Mouse (Mus musculus) liver, embryonic 13.5 days (tissue): Measurements from ENCODE around the gene Acin1. TPM values are rescaled to one million over a fixed set of nuclear protein-coding genes. Genes with fewer than 3 reads are reported as not detected.
"Not testable (repeated sequence)": the region's sequence is repeated elsewhere in the genome, so short reads cannot be mapped to it uniquely, and the experiment has no call there.

Source experiments
- ATAC-seq: fragments of 200-750 bp; cut with Nextera tagmentation; 2 replicates; pipeline ENCODE4 v1.8.0; 2017; ENCODE audit warnings: low read depth, mild to moderate bottlenecking, moderate number of reproducible peaks, moderate library complexity
- DNase-seq: peaks from one replicate; pipeline ENCODE4 v3.0.0; 2022
- H3K27ac ChIP-seq: fragments of 300-500 bp; sonication (generic); 2 replicates; pipeline ENCODE4 v1.5.1; 2015; ENCODE audit warnings: moderate library complexity, mild to moderate bottlenecking, inconsistent platforms
- H3K27me3 ChIP-seq: fragments of 300-500 bp; sonication (generic); 2 replicates; pipeline ENCODE4 v1.6.1; 2015; ENCODE audit warnings: mild to moderate bottlenecking, inconsistent platforms
- H3K36me3 ChIP-seq: fragments of 300-500 bp; sonication (generic); 2 replicates; pipeline ENCODE4 v1.6.1; 2015; ENCODE audit warnings: mild to moderate bottlenecking, inconsistent platforms
- H3K4me1 ChIP-seq: fragments of 300-500 bp; sonication (generic); replicated peaks from 2 replicates; pipeline ENCODE4 v1.6.1; 2015; ENCODE audit warnings: inconsistent platforms
- H3K4me2 ChIP-seq: fragments of 300-500 bp; sonication (generic); 2 replicates; pipeline ENCODE4 v1.6.1; 2015; ENCODE audit warnings: inconsistent platforms, mild to moderate bottlenecking, moderate library complexity
- H3K4me3 ChIP-seq: fragments of 300-500 bp; sonication (generic); replicated peaks from 2 replicates; pipeline ENCODE4 v1.5.1; 2015; ENCODE audit warnings: mild to moderate bottlenecking, inconsistent platforms
- H3K9ac ChIP-seq: fragments of 300-500 bp; sonication (generic); 2 replicates; pipeline ENCODE4 v1.6.1; 2015; ENCODE audit warnings: mild to moderate bottlenecking, inconsistent platforms
- H3K9me3 ChIP-seq: fragments of 300-500 bp; sonication (generic); replicated peaks from 2 replicates; pipeline ENCODE4 v1.6.1; 2016; ENCODE audit warnings: inconsistent platforms
- WGBS: fragments of 180-500 bp; shearing (Covaris S2); methylation state at CpG from one replicate; pipeline ENCODE4 v1.1.7; 2015; ENCODE audit not compliant: insufficient replicate concordance; 5-methylcytosine and 5-hydroxymethylcytosine counted together
- polyA plus RNA-seq: library from polyadenylated mRNA; unstranded; fragments of >200 nt; fragmentation: Nextera tagmentation; extraction: Ambion mirVana; gene quantifications from 2 replicates; pipeline ENCODE4 v1.2.1, GENCODE M21; 2015

Acin1 gene
- polyA plus RNA-seq, 1 experiment from 2014 or later: 62.5 TPM

DNA sequence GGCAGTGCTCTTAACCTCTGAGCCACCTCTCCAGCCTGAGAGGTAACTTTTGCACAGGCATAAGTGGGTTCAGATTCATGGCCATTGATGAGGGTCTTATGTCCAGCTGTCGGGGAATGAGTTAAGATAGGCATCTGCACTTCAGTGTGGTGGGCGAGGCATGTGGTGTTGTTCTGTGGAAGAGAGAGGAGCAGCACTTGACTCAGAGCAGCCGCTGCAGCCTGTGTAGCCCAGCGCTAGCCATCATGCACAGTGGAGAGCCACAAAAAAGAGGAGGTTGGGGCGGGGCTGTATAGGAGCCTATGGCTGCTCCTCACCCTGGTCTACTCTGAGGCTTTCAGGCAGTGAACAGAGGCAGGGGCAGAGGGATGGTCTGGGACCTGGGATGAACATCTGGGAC, 58.6 kb downstream of the Acin1 start:
- no peaks in the 10 kb centered on the region for H3K9me3 ChIP-seq
- peaks cover 28% of the 10 kb centered on the region for H3K27me3 ChIP-seq
- H3K9ac ChIP-seq: no peak overlapping the region
- peaks cover 11% of the 10 kb centered on the region for H3K36me3 ChIP-seq
- H3K4me3 ChIP-seq: no peak overlapping the region
- H3K27ac ChIP-seq: no peak overlapping the region
- no peak overlapping the region for H3K4me2 ChIP-seq
- H3K4me1 ChIP-seq: peaks cover 8% of the 10 kb centered on the region
- DNase-seq: no peak
- 53% methylated on average over 5 of the region's 5 CpGs for WGBS
- ATAC-seq: no peak

DNA sequence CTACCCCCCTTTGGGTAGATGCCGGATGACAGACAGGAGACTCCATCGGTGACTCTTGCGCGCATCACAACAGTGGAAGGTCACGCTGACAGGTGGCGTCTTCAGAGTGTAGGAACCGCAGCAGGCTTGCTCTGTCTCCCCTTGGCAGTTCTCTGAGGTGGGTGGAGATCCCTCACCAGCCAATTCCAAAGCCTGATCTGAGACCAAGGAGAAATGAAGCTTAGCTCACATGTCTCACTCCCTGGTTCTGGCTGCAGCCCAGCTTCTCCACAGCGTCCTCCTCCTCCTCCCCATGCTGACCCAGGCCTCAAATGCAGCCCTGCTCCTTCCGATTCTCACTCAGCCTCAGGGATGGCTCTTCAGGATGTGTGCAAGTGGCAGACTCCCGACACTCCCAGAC, 61.8 kb downstream of the Acin1 start:
- H3K4me3 ChIP-seq: no peak overlapping the region
- no peak overlapping the region for H3K4me2 ChIP-seq
- H3K9ac ChIP-seq: no peak overlapping the region
- ATAC-seq (no peak), DNase-seq (no peak)
- H3K4me1 ChIP-seq: peaks cover 16% of the 10 kb centered on the region
- no peaks in the 10 kb centered on the region for H3K36me3 ChIP-seq
- no peaks in the 10 kb centered on the region for H3K9me3 ChIP-seq
- WGBS: 79% methylated on average over 10 of the region's 10 CpGs
- H3K27ac ChIP-seq: no peak overlapping the region
- H3K27me3 ChIP-seq: peaks cover 28% of the 10 kb centered on the region

DNA sequence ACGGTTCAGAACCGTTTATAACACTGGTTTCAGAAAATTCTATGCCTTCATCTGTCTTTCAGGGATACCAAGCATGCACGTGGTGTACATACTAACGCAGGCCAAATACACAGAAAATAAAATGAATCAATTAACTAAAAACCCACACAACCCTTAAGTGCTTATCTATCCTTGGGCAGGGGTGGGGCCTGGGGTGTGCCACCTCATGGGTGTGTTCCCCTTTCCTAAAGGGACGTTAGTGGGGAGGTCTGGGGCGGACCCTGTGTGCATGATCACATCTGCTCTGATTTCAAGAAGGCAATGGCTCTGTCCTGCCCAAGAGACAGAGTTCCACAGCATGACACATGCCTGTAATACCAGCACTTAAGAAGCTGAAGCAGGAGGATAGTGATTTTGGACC, 63.4 kb downstream of the Acin1 start:
- DNase-seq (no peak), ATAC-seq (peak; percentile 69)
- Histone ChIP-seq H3K9me3 (no peaks in the 10 kb centered on the region), H3K4me1 (peaks cover 16% of the 10 kb centered on the region), H3K9ac (no peak overlapping the region), H3K27ac (no peak overlapping the region), H3K4me2 (no peak overlapping the region), H3K4me3 (no peak overlapping the region), H3K27me3 (peaks cover 25% of the 10 kb centered on the region), H3K36me3 (no peaks in the 10 kb centered on the region)
- WGBS: 50% methylated on average over 6 of the region's 6 CpGs

GRCm38 (mm10) chr14:54621133-54621532, 65.6 kb downstream of the Acin1 start, which contains the start of gene Psmb11:
TSS of gene Psmb11 (plus strand) at chr14:54621433.
- no peak for ATAC-seq
- Histone ChIP-seq H3K27me3 (peaks cover 15% of the 10 kb centered on the region), H3K9me3 (no peaks in the 10 kb centered on the region), H3K4me1 (peaks cover 27% of the 10 kb centered on the region), H3K36me3 (peaks cover 4% of the 10 kb centered on the region), H3K4me3 (no peak within 1 kb of the TSS), H3K9ac (no peak within 1 kb of the TSS), H3K27ac (no peak within 1 kb of the TSS), H3K4me2 (no peak within 1 kb of the TSS)
- 66% methylated on average over 1 of the region's 1 CpGs for WGBS
- DNase-seq: no peak

- DNase-seq (peak; percentile 82), ATAC-seq (peak; percentile 88)
- Histone ChIP-seq H3K9ac (peak within 1 kb of the TSS; percentile 92), H3K4me3 (peak within 1 kb of the TSS; percentile 88), H3K27me3 (no peaks in the 10 kb centered on the region), H3K27ac (peak within 1 kb of the TSS; percentile 80), H3K4me2 (peak within 1 kb of the TSS; percentile 82), H3K4me1 (peaks cover 28% of the 10 kb centered on the region), H3K9me3 (no peaks in the 10 kb centered on the region), H3K36me3 (peaks cover 28% of the 10 kb centered on the region)
- under 1% methylated on average over 24 of the region's 25 CpGs for WGBS
Observed at GRCm38 (mm10) chr14:54617897-54618365, 68.8 kb downstream of the Acin1 start, which contains the start of gene Psmb5. TSS of gene Psmb5 (minus strand) at chr14:54618022.

GRCm38 (mm10) chr14:54617152-54617896, 69.4 kb downstream of the Acin1 start:
- DNase-seq: no peak
- peak; percentile 61 for ATAC-seq
- Histone ChIP-seq H3K4me1 (peaks cover 22% of the 10 kb centered on the region), H3K9ac (peak overlapping the region; percentile 92), H3K9me3 (no peaks in the 10 kb centered on the region), H3K36me3 (peaks cover 33% of the 10 kb centered on the region), H3K4me3 (peak overlapping the region; percentile 88), H3K4me2 (peak overlapping the region; percentile 82), H3K27ac (peak overlapping the region; percentile 80), H3K27me3 (no peaks in the 10 kb centered on the region)
- WGBS: 1% methylated on average over 38 of the region's 38 CpGs

GRCm38 (mm10) chr14:54616226-54616825, 70.4 kb downstream of the Acin1 start:
- Histone ChIP-seq H3K4me1 (peaks cover 22% of the 10 kb centered on the region), H3K9ac (no peak overlapping the region), H3K4me3 (peak overlapping the region; percentile 88), H3K4me2 (peak overlapping the region; percentile 82), H3K36me3 (peaks cover 42% of the 10 kb centered on the region), H3K27ac (peak overlapping the region; percentile 39), H3K27me3 (no peaks in the 10 kb centered on the region), H3K9me3 (no peaks in the 10 kb centered on the region)
- 83% methylated on average over 16 of the region's 16 CpGs for WGBS
- DNase-seq (no peak), ATAC-seq (no peak)

GRCm38 (mm10) chr14:54614130-54614529, 72.6 kb downstream of the Acin1 start:
- not testable (repeated sequence) for H3K4me2 ChIP-seq, DNase-seq, H3K4me3 ChIP-seq, ATAC-seq, H3K9ac ChIP-seq, H3K9me3 ChIP-seq, H3K27ac ChIP-seq, H3K27me3 ChIP-seq
- WGBS: 86% methylated on average over 16 of the region's 16 CpGs
- Histone ChIP-seq H3K4me1 (peaks cover 22% of the 10 kb centered on the region), H3K36me3 (peaks cover 45% of the 10 kb centered on the region)

- 80% methylated on average over 6 of the region's 6 CpGs for WGBS
- H3K36me3 ChIP-seq: peaks cover 36% of the 10 kb centered on the region
- ATAC-seq: no peak
- DNase-seq: no peak
- H3K27me3 ChIP-seq: no peaks in the 10 kb centered on the region
- peaks cover 12% of the 10 kb centered on the region for H3K4me1 ChIP-seq
- H3K4me2 ChIP-seq: no peak overlapping the region
- H3K4me3 ChIP-seq: no peak overlapping the region
- peak overlapping the region; percentile 0; the same call in 1 of the 2 replicates for H3K27ac ChIP-seq
- H3K9ac ChIP-seq: no peak overlapping the region
- H3K9me3 ChIP-seq: no peaks in the 10 kb centered on the region
Observed at GRCm38 (mm10) chr14:54610648-54611047, 76.1 kb downstream of the Acin1 start.

- no peak overlapping the region for H3K27ac ChIP-seq
- DNase-seq (no peak), ATAC-seq (no peak)
- H3K4me2 ChIP-seq: no peak overlapping the region
- no peaks in the 10 kb centered on the region for H3K9me3 ChIP-seq
- H3K36me3 ChIP-seq: peaks cover 30% of the 10 kb centered on the region
- WGBS: 49% methylated on average over 4 of the region's 4 CpGs
- peaks cover 12% of the 10 kb centered on the region for H3K4me1 ChIP-seq
- no peak overlapping the region for H3K9ac ChIP-seq
- H3K27me3 ChIP-seq: no peaks in the 10 kb centered on the region
- no peak overlapping the region for H3K4me3 ChIP-seq
Observed at GRCm38 (mm10) chr14:54609962-54610361, 76.8 kb downstream of the Acin1 start.

- no peaks in the 10 kb centered on the region for H3K27me3 ChIP-seq
- no peak overlapping the region for H3K9ac ChIP-seq
- WGBS: 69% methylated on average over 4 of the region's 4 CpGs
- peaks cover 19% of the 10 kb centered on the region for H3K4me1 ChIP-seq
- H3K4me2 ChIP-seq: no peak overlapping the region
- no peaks in the 10 kb centered on the region for H3K9me3 ChIP-seq
- DNase-seq (no peak), ATAC-seq (no peak)
- no peak overlapping the region; the same call in 1 of the 2 replicates for H3K27ac ChIP-seq
- peaks cover 24% of the 10 kb centered on the region for H3K36me3 ChIP-seq
- no peak overlapping the region for H3K4me3 ChIP-seq
Observed at GRCm38 (mm10) chr14:54609245-54609644, 77.5 kb downstream of the Acin1 start.
